Mouse (Mus musculus) neural tube, embryonic 14.5 days (tissue): ENCODE data around the gene Tbcc. TPM values are rescaled to one million over a fixed set of nuclear protein-coding genes. Genes with fewer than 3 reads are reported as not detected.

ENCODE experiments used
- ATAC-seq: fragments of 200-750 bp; cut with Nextera tagmentation; 2 replicates; pipeline ENCODE4 v1.8.0; 2017; ENCODE audit warnings: low read depth, mild to moderate bottlenecking, moderate TSS enrichment, moderate library complexity
- H3K27ac ChIP-seq: fragments of 300-500 bp; sonication (generic); 2 replicates; pipeline ENCODE4 v1.5.1; 2014; ENCODE audit warnings: low read depth, mild to moderate bottlenecking, control low read depth, low read length, moderate library complexity, mixed read lengths
- H3K27me3 ChIP-seq: fragments of 300-500 bp; sonication (generic); 2 replicates; pipeline ENCODE4 v1.6.1; 2014; ENCODE audit warnings: low read length; ENCODE audit not compliant: control insufficient read depth, insufficient read depth
- H3K36me3 ChIP-seq: fragments of 300-500 bp; sonication (generic); 2 replicates; pipeline ENCODE4 v1.6.1; 2014; ENCODE audit warnings: low read length, mixed read lengths; ENCODE audit not compliant: control insufficient read depth, insufficient read depth
- H3K4me1 ChIP-seq: fragments of 300-500 bp; sonication (generic); 2 replicates; pipeline ENCODE4 v1.6.1; 2014; ENCODE audit warnings: low read length; ENCODE audit not compliant: control insufficient read depth, insufficient read depth
- H3K4me2 ChIP-seq: fragments of 300-500 bp; sonication (generic); 2 replicates; pipeline ENCODE4 v1.6.1; 2014; ENCODE audit warnings: mild to moderate bottlenecking, low read depth, low read length, control low read depth
- H3K4me3 ChIP-seq: fragments of 300-500 bp; sonication (generic); 2 replicates; pipeline ENCODE4 v1.5.1; 2014; ENCODE audit warnings: low read depth, low read length, control low read depth, mixed read lengths
- H3K9ac ChIP-seq: fragments of 300-500 bp; sonication (generic); replicated peaks from 2 replicates; pipeline ENCODE4 v1.6.1; 2014; ENCODE audit warnings: low read depth, mild to moderate bottlenecking, control low read depth, low read length, mixed read lengths
- H3K9me3 ChIP-seq: fragments of 300-500 bp; sonication (generic); 2 replicates; pipeline ENCODE4 v1.6.1; 2016; ENCODE audit warnings: low read length; ENCODE audit not compliant: control insufficient read depth
- WGBS: fragments of 180-500 bp; shearing (Covaris S2); extraction: QIAGEN DNeasy Blood & Tissue Kit; methylation state at CpG from one replicate; pipeline ENCODE4 v1.1.7; 2014; 5-methylcytosine and 5-hydroxymethylcytosine counted together
- polyA plus RNA-seq: library from polyadenylated mRNA; unstranded; fragments of >200 nt; fragmentation: Nextera tagmentation; extraction: Ambion mirVana; gene quantifications from 2 replicates; pipeline ENCODE4 v1.2.1, GENCODE M21; 2014

Tbcc gene
- polyA plus RNA-seq, 1 experiment from 2014 or later: 62.1 TPM

DNA sequence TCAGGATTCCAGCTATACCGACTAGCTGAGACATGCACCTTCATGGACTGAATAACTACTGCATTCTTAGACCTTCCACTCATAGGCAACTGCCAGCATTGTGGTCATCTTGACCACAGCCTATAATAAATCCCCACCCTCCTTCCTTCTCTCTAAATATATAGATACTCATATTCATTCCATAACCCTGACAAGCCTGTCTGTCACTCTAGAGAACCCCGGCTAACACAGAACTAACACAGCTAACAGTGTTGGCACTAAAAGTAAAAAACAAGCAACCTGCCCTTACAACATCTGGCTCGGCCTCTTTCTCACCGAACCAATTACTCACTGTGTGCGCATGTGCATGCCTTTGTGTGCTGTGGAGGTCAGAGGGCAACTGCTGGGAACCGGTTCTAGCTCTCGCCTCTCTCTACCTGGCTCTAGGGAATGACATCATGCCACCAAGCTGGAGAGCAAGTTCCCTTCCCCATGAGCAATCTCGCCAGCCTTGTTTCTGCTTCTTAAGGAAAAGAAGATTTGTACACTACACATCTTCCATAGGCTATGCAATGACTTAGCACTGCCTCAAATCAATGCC lies 14.0 kb upstream of the Tbcc start:
- no peak for ATAC-seq

DNA sequence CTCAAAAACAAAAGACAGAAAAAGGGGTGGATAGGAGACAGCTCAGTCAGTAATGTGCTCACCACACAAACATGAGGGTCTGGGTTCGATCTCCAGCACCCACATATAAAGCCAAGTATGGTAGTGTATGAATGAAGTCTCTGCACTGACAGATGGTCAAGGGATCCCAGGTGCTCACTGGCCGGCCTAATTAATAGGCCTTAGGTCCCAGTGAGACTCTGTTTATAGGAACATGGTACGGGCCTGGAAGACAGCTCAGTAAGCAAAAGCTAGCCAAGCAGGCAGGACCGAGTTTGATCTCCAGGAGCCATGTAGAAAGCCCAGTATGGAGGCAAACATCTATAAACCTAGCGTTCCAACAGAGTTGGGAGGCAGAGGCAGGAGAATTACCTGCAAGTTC lies 13.4 kb upstream of the Tbcc start:
- Histone ChIP-seq H3K36me3 (no peaks in the 10 kb centered on the region), H3K4me2 (no peak overlapping the region), H3K9ac (no peak overlapping the region), H3K4me1 (no peaks in the 10 kb centered on the region), H3K9me3 (no peaks in the 10 kb centered on the region), H3K4me3 (no peak overlapping the region), H3K27ac (no peak overlapping the region), H3K27me3 (no peaks in the 10 kb centered on the region)
- 76% methylated on average over 5 of the region's 5 CpGs for WGBS
- ATAC-seq: no peak

More for the DNA sequence above, 14.0 kb upstream of the Tbcc start:
- H3K9me3 ChIP-seq: no peaks in the 10 kb centered on the region
- H3K9ac ChIP-seq: no peak overlapping the region
- no peaks in the 10 kb centered on the region for H3K36me3 ChIP-seq
- H3K4me3 ChIP-seq: no peak overlapping the region
- no peak overlapping the region for H3K27ac ChIP-seq
- H3K27me3 ChIP-seq: no peaks in the 10 kb centered on the region
- WGBS: 76% methylated on average over 8 of the region's 8 CpGs
- no peak overlapping the region for H3K4me2 ChIP-seq
- no peaks in the 10 kb centered on the region for H3K4me1 ChIP-seq

DNA sequence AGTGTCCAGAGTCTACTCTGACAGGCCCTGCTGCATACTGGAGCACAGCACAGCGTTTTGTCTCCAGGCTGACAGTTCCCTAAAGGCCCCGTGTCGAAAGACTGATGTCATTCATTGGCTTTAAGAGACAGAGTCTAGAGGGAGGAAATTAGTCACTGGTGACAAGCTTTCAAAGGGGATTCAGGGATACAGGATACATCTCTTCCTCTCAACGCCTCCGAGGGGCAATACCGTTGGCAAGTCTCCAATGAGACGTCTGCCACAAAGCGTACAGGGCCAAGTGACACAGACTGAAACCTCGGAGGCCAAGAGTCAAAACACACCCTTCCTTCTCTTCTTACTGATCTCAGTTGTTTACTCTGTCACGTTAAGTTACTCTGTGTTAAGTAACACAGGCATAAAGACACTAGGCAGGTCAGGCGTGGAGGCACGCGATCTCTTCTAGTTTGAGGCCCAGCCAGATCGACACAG lies 10.6 kb upstream of the Tbcc start:
- Histone ChIP-seq H3K4me2 (no peak overlapping the region), H3K4me1 (no peaks in the 10 kb centered on the region), H3K27me3 (no peaks in the 10 kb centered on the region), H3K27ac (peak overlapping the region; percentile 39), H3K4me3 (no peak overlapping the region), H3K9me3 (no peaks in the 10 kb centered on the region), H3K9ac (no peak overlapping the region), H3K36me3 (no peaks in the 10 kb centered on the region)
- 34% methylated on average over 14 of the region's 14 CpGs for WGBS
- peak; percentile 47; the same call in 1 of the 2 replicates for ATAC-seq

DNA sequence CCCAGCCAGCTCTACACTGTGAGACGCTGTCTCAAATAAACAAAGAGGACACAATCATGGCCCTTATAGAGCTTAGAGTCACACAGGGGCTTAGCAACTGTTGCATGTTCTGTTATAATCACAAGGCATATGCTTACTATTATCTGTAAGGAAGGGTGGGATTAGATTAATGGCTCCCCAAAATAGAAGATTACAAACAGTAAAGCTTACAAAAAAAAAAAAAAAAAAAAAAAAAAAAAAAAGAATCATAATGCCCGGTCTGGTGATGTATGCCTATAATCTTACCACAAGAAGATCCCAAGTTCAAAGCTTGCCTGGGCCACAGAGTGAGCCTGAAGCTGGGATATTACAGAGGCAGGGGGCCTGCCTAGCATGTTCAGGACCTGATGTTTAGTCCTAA lies 10.2 kb upstream of the Tbcc start:
- ATAC-seq: no peak
- no peaks in the 10 kb centered on the region for H3K27me3 ChIP-seq
- 73% methylated on average over 2 of the region's 2 CpGs for WGBS

DNA sequence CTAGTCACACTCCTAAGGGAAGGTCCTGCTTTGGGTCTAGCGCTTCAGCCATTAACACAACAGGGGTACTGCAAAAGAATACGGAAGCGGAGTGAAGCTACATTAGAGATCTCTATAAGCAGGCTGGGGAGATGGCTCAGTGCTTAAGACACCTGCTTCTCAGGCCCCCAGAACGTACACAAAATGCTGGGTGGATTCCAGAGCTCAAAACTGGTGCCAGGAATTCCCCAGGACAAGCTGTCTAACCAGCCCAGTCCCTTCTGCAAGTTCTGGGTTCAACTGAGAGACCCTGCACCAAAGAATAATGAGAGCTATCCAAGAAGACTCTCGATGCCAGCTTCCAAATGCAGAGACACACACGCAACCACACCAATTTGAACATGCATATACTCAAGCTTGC lies 8.8 kb upstream of the Tbcc start:
- H3K27me3 ChIP-seq: no peaks in the 10 kb centered on the region
- no peaks in the 10 kb centered on the region for H3K4me1 ChIP-seq
- no peak for ATAC-seq
- H3K4me2 ChIP-seq: no peak overlapping the region
- H3K4me3 ChIP-seq: no peak overlapping the region
- WGBS: 83% methylated on average over 6 of the region's 6 CpGs
- no peak overlapping the region for H3K27ac ChIP-seq
- H3K36me3 ChIP-seq: no peaks in the 10 kb centered on the region
- H3K9me3 ChIP-seq: no peaks in the 10 kb centered on the region
- no peak overlapping the region for H3K9ac ChIP-seq

More for the DNA sequence above, 10.2 kb upstream of the Tbcc start:
- Histone ChIP-seq H3K9ac (no peak overlapping the region), H3K4me3 (no peak overlapping the region), H3K4me1 (no peaks in the 10 kb centered on the region), H3K36me3 (no peaks in the 10 kb centered on the region), H3K4me2 (no peak overlapping the region), H3K27ac (peak overlapping the region; percentile 39), H3K9me3 (no peaks in the 10 kb centered on the region)

DNA sequence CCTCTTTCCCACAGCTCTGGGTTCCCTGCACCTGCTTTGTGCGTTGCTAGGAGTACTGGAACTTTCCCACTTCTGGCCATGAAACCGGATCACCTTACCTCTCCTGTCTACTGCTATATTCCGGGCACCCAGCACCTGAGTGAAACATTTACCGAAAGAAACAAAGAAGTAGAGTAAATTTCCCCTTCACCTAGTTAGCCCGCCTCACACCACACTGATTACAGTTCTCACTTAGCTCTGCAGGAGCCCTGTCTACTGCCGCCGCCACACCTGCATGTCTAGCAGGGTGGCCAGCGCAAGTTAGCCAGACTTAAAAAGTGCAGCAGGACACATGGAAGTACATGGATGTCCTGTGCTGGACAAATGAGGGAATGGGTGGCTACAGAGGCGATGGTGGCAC lies 7.4 kb upstream of the Tbcc start:
- Histone ChIP-seq H3K9me3 (no peaks in the 10 kb centered on the region), H3K27ac (no peak overlapping the region), H3K36me3 (no peaks in the 10 kb centered on the region), H3K4me2 (no peak overlapping the region), H3K9ac (no peak overlapping the region), H3K4me1 (no peaks in the 10 kb centered on the region), H3K27me3 (no peaks in the 10 kb centered on the region), H3K4me3 (no peak overlapping the region)
- 91% methylated on average over 9 of the region's 9 CpGs for WGBS
- ATAC-seq: no peak

DNA sequence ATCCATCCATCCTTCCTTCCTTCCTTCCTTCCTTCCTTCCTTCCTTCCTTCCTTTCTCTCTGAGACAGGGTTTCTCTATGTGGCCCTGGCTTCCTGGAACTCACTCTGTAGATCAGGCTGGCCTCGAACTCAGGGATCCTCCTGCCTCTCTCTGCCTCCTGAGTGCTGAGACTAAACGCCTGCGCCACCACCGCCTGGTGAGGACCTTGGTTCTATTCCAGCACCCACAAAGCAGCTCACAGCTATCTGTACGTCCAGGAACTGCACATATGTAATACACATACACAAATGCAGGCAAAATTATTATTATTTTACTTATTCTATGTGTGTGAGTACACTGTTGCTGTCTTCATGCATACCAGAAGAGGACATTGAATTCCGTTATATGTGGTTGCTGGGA lies 5.7 kb upstream of the Tbcc start:
- H3K4me1 ChIP-seq: no peaks in the 10 kb centered on the region
- no peaks in the 10 kb centered on the region for H3K9me3 ChIP-seq
- no peak overlapping the region for H3K9ac ChIP-seq
- H3K4me2 ChIP-seq: no peak overlapping the region
- 95% methylated on average over 6 of the region's 6 CpGs for WGBS
- H3K4me3 ChIP-seq: no peak overlapping the region
- no peaks in the 10 kb centered on the region for H3K36me3 ChIP-seq
- no peaks in the 10 kb centered on the region for H3K27me3 ChIP-seq
- ATAC-seq: no peak
- H3K27ac ChIP-seq: no peak overlapping the region

DNA sequence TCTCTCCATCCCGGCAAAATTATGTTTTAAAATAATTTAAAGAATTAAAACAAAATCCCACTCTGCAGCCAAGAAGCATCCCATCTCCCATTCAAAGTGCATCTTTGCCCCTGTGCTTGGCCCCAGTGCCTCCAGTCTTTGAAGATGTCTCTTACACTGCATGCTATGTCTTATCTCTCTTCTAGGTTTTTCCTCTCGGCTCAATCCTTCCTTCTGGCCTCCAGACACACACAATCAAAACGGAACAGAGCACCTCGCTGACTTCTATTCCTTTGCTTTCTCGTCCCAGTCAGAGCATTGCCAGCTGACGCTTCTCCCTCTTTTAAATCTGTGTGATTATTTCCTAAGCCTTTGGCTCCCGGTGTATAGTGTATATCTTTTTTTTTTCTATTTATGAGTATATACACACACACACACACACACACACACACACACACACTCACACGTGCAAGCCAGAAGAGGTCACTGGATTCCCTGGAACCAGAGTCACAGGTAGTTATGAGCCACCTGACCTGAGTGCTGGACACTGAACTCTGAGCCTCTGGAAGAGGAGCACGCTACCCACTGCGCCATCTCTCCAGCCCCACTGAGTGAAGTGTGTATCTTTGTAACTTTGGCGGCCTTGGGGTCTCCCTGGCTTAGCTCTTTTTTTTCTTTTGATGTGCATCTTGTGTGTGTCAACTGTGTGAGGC lies 5.1 kb upstream of the Tbcc start:
- Histone ChIP-seq H3K9me3 (no peaks in the 10 kb centered on the region), H3K9ac (no peak overlapping the region), H3K27me3 (no peaks in the 10 kb centered on the region), H3K4me3 (no peak overlapping the region), H3K36me3 (no peaks in the 10 kb centered on the region), H3K4me1 (no peaks in the 10 kb centered on the region), H3K4me2 (no peak overlapping the region), H3K27ac (no peak overlapping the region)
- ATAC-seq: no peak
- 86% methylated on average over 11 of the region's 11 CpGs for WGBS

DNA sequence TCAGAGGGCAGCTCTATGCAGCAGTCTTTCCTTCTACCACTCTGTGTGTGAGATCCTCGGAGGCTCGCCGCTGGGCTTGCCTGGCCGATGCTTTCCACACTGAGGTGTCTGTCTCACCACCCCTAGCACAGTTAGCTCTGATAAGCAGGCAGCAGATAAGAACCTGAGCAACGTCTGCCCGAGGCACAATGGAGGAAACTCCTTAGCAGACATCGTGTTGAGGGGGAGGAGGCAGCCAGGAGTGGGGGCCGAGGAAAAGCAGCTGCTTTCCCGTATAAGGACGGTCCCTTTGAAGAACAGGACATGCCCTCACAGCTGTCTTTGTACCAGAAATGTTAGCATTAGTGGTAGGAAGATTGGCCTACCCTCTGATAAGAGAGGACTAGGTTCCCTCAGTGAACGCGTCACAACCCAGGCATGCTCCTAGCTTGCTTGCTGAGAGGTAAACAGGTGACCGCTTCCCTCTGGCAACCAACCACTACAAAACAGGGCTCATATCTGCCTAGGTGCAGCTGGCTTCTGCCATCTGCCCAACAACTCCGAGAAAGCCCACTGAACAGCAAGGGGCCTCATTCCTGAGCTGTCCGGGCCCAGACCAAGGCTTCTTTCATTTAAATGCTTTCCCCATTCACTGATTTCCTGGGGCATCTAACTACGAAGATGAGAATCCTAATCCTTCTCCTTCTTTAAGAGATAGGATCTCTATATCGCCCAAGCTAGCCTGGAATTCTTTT lies 4.4 kb upstream of the Tbcc start:
- Histone ChIP-seq H3K36me3 (no peaks in the 10 kb centered on the region), H3K27me3 (no peaks in the 10 kb centered on the region), H3K4me1 (no peaks in the 10 kb centered on the region), H3K9me3 (no peaks in the 10 kb centered on the region), H3K9ac (no peak overlapping the region), H3K4me2 (no peak overlapping the region), H3K4me3 (no peak overlapping the region), H3K27ac (no peak overlapping the region)
- ATAC-seq: no peak
- 67% methylated on average over 17 of the region's 17 CpGs for WGBS
